Mouse (Mus musculus): ENCODE results near the gene Elf2. TPM values are rescaled to one million over a fixed set of nuclear protein-coding genes. Genes with fewer than 3 reads are reported as not detected.

Elf2 gene
- polyA plus RNA-seq, 1 experiment = 39.1 TPM

DNA sequence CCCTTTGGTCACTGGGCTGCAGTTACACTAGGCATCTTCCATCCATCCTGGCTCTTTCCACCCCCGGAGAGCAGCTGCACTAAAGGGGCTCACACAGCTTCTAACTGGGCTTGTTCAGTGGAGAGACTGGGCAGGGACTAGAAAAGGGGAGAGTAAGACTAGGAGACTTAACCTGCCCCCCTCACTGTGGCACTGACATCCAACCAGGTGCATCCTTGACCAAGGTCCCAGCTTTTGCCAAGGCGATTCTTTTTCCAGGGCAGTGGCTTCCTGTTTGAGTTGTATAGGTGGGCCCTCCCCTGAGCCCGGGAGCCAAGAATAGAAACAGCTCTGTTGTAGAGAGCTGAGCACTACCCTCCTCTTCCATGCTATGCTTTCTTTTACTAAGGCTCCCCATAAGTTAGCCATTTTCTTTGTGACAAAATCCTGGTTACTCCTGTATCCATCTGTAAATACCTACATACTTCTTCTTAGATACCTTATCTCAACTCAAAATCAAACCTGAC is 37.4 kb downstream of the Elf2 start:
- 82% methylated on average over 3 of the region's 3 CpGs for WGBS
- TF ChIP-seq POLR2A (IDR thresholded peaks at IDR 0.05; ENCODE audit: borderline replicate concordance, insufficient read depth, low read length) (no peak), CTCF (IDR thresholded peaks at IDR 0.05; ENCODE audit: borderline replicate concordance, insufficient read depth, low read depth, low read length) (no peak)
- no peaks in the 10 kb centered on the region for H3K27me3 ChIP-seq (ENCODE audit: control insufficient read depth, insufficient read depth, low read length)

DNA sequence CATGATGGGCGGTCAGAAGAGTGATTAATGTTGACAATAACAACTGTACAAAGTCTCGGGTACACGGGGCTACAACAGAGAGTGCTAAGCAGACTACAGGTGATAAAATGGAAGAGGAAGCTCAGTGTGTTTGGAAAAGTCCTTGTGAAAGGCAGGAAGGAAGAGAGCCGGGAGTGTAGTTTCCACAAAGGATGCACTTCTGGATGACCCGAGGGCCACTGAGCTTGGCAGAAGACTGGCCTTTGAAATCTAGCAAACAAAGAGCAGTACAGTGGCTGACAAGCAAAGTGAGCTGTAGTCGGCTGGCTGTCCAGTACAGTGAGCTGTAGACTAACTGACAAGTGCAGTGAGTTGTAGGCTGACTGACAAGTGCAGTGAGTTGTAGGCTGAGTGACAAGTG is 38.9 kb downstream of the Elf2 start:
- Histone ChIP-seq H3K4me1 (ENCODE audit: control insufficient read depth, insufficient read depth, low read length) (no peaks in the 10 kb centered on the region), H3K4me3 (replicated peaks; ENCODE audit: insufficient read depth, low read depth, low read length) (no peak overlapping the region), H3K27me3 (ENCODE audit: control insufficient read depth, insufficient read depth, low read length) (no peaks in the 10 kb centered on the region), H3K27ac (ENCODE audit: insufficient read depth, low read length) (no peak overlapping the region)
- no peak for DNase-seq
- no peak for TF ChIP-seq POLR2A (IDR thresholded peaks at IDR 0.05; ENCODE audit: borderline replicate concordance, insufficient read depth, low read length)
- no peak for TF ChIP-seq CTCF (IDR thresholded peaks at IDR 0.05; ENCODE audit: borderline replicate concordance, insufficient read depth, low read depth, low read length)
- 82% methylated on average over 6 of the region's 6 CpGs for WGBS

More for the DNA sequence above, 37.4 kb downstream of the Elf2 start:
- no peak for DNase-seq
- Histone ChIP-seq H3K4me3 (replicated peaks; ENCODE audit: insufficient read depth, low read depth, low read length) (no peak overlapping the region), H3K4me1 (ENCODE audit: control insufficient read depth, insufficient read depth, low read length) (no peaks in the 10 kb centered on the region), H3K27ac (ENCODE audit: insufficient read depth, low read length) (no peak overlapping the region)

DNA sequence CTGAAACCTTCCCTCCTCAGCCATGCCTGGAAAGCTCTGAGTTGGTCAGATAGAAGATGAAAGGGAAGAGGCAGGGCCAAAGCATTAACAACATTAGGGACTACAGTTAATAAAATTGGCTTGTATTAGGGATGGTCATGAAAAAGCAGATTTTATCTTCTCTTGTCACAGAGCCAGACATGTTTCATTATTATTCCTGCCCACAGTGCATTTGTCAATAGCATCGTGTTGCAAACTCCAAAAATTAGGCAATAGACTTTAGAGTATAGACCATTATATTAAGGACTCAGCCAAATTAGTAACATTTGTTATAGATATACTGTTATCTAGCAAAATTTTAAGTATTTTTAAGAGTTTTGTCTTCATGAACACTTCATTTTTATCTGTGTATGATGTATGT is 43.7 kb downstream of the Elf2 start:
- 50% methylated on average over 1 of the region's 1 CpGs for WGBS
- Histone ChIP-seq H3K4me3 (replicated peaks; ENCODE audit: insufficient read depth, low read depth, low read length) (no peak overlapping the region), H3K27ac (ENCODE audit: insufficient read depth, low read length) (no peak overlapping the region), H3K27me3 (ENCODE audit: control insufficient read depth, insufficient read depth, low read length) (no peaks in the 10 kb centered on the region), H3K4me1 (ENCODE audit: control insufficient read depth, insufficient read depth, low read length) (no peaks in the 10 kb centered on the region)
- no peak for DNase-seq
- TF ChIP-seq CTCF (IDR thresholded peaks at IDR 0.05; ENCODE audit: borderline replicate concordance, insufficient read depth, low read depth, low read length) = no peak
- no peak for TF ChIP-seq POLR2A (IDR thresholded peaks at IDR 0.05; ENCODE audit: borderline replicate concordance, insufficient read depth, low read length)

DNA sequence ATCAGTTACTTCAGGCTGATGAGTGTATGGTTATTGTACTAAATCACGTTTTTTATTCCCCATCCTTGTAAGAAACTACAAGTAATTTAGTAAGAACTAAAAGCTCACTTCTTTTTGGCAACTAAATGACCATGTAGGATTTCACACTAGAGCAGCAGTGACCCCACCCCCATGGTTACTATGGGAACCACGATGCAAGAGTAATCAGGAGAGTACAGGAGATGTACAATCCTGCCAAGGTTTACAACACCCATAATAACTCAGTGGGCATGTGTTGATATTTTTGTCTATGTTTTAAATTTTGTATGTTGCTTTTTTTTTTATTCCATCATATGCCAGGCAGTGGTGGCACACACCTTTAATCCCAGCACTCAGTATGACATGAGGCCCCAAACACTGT is 45.2 kb downstream of the Elf2 start:
- Histone ChIP-seq H3K27me3 (ENCODE audit: control insufficient read depth, insufficient read depth, low read length) (no peaks in the 10 kb centered on the region), H3K4me1 (ENCODE audit: control insufficient read depth, insufficient read depth, low read length) (no peaks in the 10 kb centered on the region), H3K4me3 (replicated peaks; ENCODE audit: insufficient read depth, low read depth, low read length) (no peak overlapping the region), H3K27ac (ENCODE audit: insufficient read depth, low read length) (no peak overlapping the region)
- TF ChIP-seq CTCF (IDR thresholded peaks at IDR 0.05; ENCODE audit: borderline replicate concordance, insufficient read depth, low read depth, low read length) = no peak
- TF ChIP-seq POLR2A (IDR thresholded peaks at IDR 0.05; ENCODE audit: borderline replicate concordance, insufficient read depth, low read length) = no peak
- WGBS = 29% methylated on average over 2 of the region's 2 CpGs
- DNase-seq = no peak

DNA sequence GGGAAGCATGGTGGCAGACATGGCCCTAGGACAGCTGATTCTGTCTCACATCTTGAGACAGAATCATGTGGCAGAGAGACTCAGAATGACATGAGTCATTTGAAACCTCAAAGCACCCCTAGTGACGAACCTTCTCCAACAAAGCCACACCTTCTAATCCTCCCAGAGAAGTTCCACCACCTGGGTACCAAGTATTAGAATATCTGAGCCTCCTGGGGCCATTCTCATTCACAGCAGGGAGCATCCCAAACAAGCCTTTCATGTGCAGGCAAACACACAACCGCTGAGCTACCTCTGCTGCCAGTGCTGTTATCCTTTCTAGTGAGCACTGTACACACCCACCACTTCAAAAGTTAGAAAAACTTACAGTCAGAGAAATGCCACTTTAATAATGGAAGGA is 46.2 kb downstream of the Elf2 start:
- no peaks in the 10 kb centered on the region for H3K27me3 ChIP-seq (ENCODE audit: control insufficient read depth, insufficient read depth, low read length)
- WGBS = 52% methylated on average over 2 of the region's 2 CpGs
- no peaks in the 10 kb centered on the region for H3K4me1 ChIP-seq (ENCODE audit: control insufficient read depth, insufficient read depth, low read length)
- DNase-seq = no peak
- no peak for TF ChIP-seq CTCF (IDR thresholded peaks at IDR 0.05; ENCODE audit: borderline replicate concordance, insufficient read depth, low read depth, low read length)
- no peak for TF ChIP-seq POLR2A (IDR thresholded peaks at IDR 0.05; ENCODE audit: borderline replicate concordance, insufficient read depth, low read length)
- H3K27ac ChIP-seq (ENCODE audit: insufficient read depth, low read length) = no peak overlapping the region
- H3K4me3 ChIP-seq (replicated peaks; ENCODE audit: insufficient read depth, low read depth, low read length) = no peak overlapping the region

DNA sequence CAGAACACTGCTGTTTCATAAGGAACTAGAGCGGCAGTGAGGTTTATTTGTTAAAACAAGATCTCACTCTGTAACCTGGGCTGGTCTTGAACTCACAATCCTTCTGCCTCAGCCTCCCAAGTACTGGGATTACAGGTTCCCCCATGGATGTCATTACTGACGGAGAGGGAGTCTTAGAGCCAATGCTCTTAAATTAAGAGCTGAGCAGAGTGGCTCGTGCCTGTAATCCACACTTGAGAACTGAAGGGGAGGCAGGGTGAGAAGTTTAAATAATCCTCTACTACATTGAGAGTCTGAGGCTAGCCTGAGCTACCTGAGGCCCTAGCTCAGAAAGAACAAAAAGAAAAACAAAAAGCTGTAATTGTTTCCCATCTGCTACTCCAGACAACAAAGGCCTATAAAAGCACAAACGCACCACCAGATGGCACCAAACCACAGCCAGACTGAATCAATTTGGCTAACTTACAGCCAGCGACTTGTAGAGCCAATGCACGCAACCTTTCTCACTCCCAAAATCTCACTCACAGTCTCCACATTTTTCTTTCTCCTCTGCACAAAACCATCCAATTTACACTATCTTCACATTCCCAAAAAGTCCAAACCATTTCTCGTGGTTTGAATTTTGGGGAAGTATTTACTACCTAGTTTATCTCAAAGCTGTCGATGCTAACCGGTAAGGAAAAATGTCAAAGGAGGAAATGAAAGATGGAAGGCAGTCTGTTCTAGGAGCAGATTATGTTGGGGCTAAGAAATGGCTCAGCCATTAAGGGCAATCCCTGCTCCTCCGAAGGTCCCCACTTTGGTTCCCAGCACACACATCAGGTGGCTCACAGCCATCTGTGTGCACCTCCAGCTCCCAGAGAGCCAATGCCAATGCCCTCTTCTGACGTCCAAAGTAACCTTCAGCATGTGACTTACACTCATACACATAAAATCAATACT is 51.3 kb downstream of the Elf2 start:
- H3K4me3 ChIP-seq (replicated peaks; ENCODE audit: insufficient read depth, low read depth, low read length) = no peak overlapping the region
- 47% methylated on average over 11 of the region's 11 CpGs for WGBS
- peak; percentile 80 to 85 for DNase-seq
- no peaks in the 10 kb centered on the region for H3K27me3 ChIP-seq (ENCODE audit: control insufficient read depth, insufficient read depth, low read length)
- no peak overlapping the region for H3K27ac ChIP-seq (ENCODE audit: insufficient read depth, low read length)
- peak; percentile 85 for TF ChIP-seq CTCF (IDR thresholded peaks at IDR 0.05; ENCODE audit: borderline replicate concordance, insufficient read depth, low read depth, low read length)
- no peak for TF ChIP-seq POLR2A (IDR thresholded peaks at IDR 0.05; ENCODE audit: borderline replicate concordance, insufficient read depth, low read length)
- no peaks in the 10 kb centered on the region for H3K4me1 ChIP-seq (ENCODE audit: control insufficient read depth, insufficient read depth, low read length)

DNA sequence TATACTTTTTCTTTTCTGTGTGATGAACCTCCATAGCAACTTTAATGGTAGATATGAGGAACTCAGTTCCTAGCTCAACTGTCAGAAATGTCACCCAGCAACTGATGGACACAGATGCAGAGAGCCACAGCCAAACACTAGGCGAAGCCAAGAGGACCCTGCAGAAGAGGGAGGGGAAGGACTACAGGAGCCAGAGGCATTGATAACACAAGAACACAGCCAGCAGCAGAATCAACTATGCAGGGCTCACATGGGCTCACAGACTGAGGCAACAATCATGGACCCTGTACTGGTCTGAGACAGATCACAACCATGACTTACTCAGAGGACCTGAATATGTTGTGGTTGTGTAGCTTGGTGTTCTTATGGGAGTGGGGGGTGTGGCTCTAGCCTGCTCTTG is 56.1 kb downstream of the Elf2 start:
- Histone ChIP-seq H3K27ac (ENCODE audit: insufficient read depth, low read length) (no peak overlapping the region), H3K4me1 (ENCODE audit: control insufficient read depth, insufficient read depth, low read length) (no peaks in the 10 kb centered on the region), H3K4me3 (replicated peaks; ENCODE audit: insufficient read depth, low read depth, low read length) (no peak overlapping the region), H3K27me3 (ENCODE audit: control insufficient read depth, insufficient read depth, low read length) (no peaks in the 10 kb centered on the region)
- no peak for DNase-seq
- TF ChIP-seq CTCF (IDR thresholded peaks at IDR 0.05; ENCODE audit: borderline replicate concordance, insufficient read depth, low read depth, low read length) (no peak), POLR2A (IDR thresholded peaks at IDR 0.05; ENCODE audit: borderline replicate concordance, insufficient read depth, low read length) (no peak)
- 16% methylated on average over 1 of the region's 1 CpGs for WGBS

DNA sequence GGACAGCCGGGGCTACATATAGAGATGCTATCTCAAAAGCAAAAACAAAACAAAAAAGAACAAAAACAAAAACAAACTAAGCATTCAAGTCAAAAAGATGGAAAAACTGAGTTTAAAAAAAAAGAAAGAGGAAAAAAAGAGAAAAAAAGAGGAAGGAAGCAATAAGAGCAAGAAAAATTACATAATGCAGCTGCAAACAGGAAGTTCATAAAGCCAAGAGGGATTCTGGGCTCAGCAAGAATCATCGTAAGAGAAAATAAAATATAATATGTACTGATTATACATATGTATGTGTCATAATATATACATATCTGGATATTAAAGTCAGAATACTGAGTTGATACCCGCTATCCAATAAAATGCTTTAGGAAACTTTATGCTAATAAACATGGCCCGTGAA is 58.7 kb downstream of the Elf2 start:
- no peak overlapping the region for H3K4me3 ChIP-seq (replicated peaks; ENCODE audit: insufficient read depth, low read depth, low read length)
- no peaks in the 10 kb centered on the region for H3K27me3 ChIP-seq (ENCODE audit: control insufficient read depth, insufficient read depth, low read length)
- no peaks in the 10 kb centered on the region for H3K4me1 ChIP-seq (ENCODE audit: control insufficient read depth, insufficient read depth, low read length)
- 96% methylated on average over 4 of the region's 4 CpGs for WGBS
- H3K27ac ChIP-seq (ENCODE audit: insufficient read depth, low read length) = no peak overlapping the region
- DNase-seq = no peak
- TF ChIP-seq POLR2A (IDR thresholded peaks at IDR 0.05; ENCODE audit: borderline replicate concordance, insufficient read depth, low read length) (no peak), CTCF (IDR thresholded peaks at IDR 0.05; ENCODE audit: borderline replicate concordance, insufficient read depth, low read depth, low read length) (no peak)
